Mouse (Mus musculus): Measurements from ENCODE around the gene C130032M10Rik. TPM values are rescaled to one million over a fixed set of nuclear protein-coding genes. Genes with fewer than 3 reads are reported as not detected.

Gene C130032M10Rik
- polyA plus RNA-seq, 1 experiment from 2014 or later, result 0.38 TPM

GRCm38 (mm10) chr9:114525073-114525633, 9.7 kb downstream of the C130032M10Rik start:
- Histone ChIP-seq H3K36me3 (peaks cover 6% of the 10 kb centered on the region; the same call in 1 of the 2 replicates), H3K27me3 (ENCODE audit: insufficient read depth, poor library complexity, severe bottlenecking) (no peaks in the 10 kb centered on the region), H3K4me3 (no peak overlapping the region), H3K4me1 (peaks cover 41% of the 10 kb centered on the region), H3K27ac (peak overlapping the region; percentile 36; the same call in 1 of the 2 replicates), H3K9me3 (no peaks in the 10 kb centered on the region)
- 79% methylated on average over 14 of the region's 15 CpGs for WGBS
- peak; percentile 71 for DNase-seq (ENCODE audit: low spot score)

- H3K4me3 ChIP-seq, result peak overlapping the region; percentile 42; the same call in 1 of the 2 replicates
- DNase-seq (ENCODE audit: low spot score), result no peak
- no peaks in the 10 kb centered on the region for H3K9me3 ChIP-seq
- peak overlapping the region; percentile 85 for H3K27ac ChIP-seq
- peaks cover 6% of the 10 kb centered on the region; the same call in 1 of the 2 replicates for H3K36me3 ChIP-seq
- H3K4me1 ChIP-seq, result peaks cover 48% of the 10 kb centered on the region
- no peaks in the 10 kb centered on the region for H3K27me3 ChIP-seq (ENCODE audit: insufficient read depth, poor library complexity, severe bottlenecking)
- 9% methylated on average over 8 of the region's 8 CpGs for WGBS
These were observed 10.4 kb downstream of the C130032M10Rik start for GRCm38 (mm10) chr9:114525891-114526290.

- peaks cover 6% of the 10 kb centered on the region; the same call in 1 of the 2 replicates for H3K36me3 ChIP-seq
- H3K27ac ChIP-seq, result peak overlapping the region; percentile 85
- peak; percentile 76 for DNase-seq (ENCODE audit: low spot score)
- whole genome bisulfite sequencing, result 5% methylated on average over 8 of the region's 8 CpGs
- no peaks in the 10 kb centered on the region for H3K27me3 ChIP-seq (ENCODE audit: insufficient read depth, poor library complexity, severe bottlenecking)
- H3K4me1 ChIP-seq, result peaks cover 55% of the 10 kb centered on the region
- H3K4me3 ChIP-seq, result peak overlapping the region; percentile 42
- no peaks in the 10 kb centered on the region for H3K9me3 ChIP-seq
These were observed 11.1 kb downstream of the C130032M10Rik start for GRCm38 (mm10) chr9:114526581-114526980.

- H3K4me1 ChIP-seq, result peaks cover 56% of the 10 kb centered on the region
- DNase-seq (ENCODE audit: low spot score), result peak; percentile 92
- H3K36me3 ChIP-seq, result peaks cover 6% of the 10 kb centered on the region; the same call in 1 of the 2 replicates
- no peaks in the 10 kb centered on the region for H3K27me3 ChIP-seq (ENCODE audit: insufficient read depth, poor library complexity, severe bottlenecking)
- no peaks in the 10 kb centered on the region for H3K9me3 ChIP-seq
- peak overlapping the region; percentile 42 for H3K4me3 ChIP-seq
- WGBS, result 2% methylated on average over 16 of the region's 16 CpGs
- peak overlapping the region; percentile 85 for H3K27ac ChIP-seq
These were observed 11.6 kb downstream of the C130032M10Rik start for GRCm38 (mm10) chr9:114527085-114527484.

GRCm38 (mm10) chr9:114527992-114528679, 12.6 kb downstream of the C130032M10Rik start:
- H3K4me1 ChIP-seq, result peaks cover 60% of the 10 kb centered on the region
- peaks cover 6% of the 10 kb centered on the region; the same call in 1 of the 2 replicates for H3K36me3 ChIP-seq
- peak overlapping the region; percentile 44 for H3K4me3 ChIP-seq
- H3K27ac ChIP-seq, result peak overlapping the region; percentile 85
- H3K27me3 ChIP-seq (ENCODE audit: insufficient read depth, poor library complexity, severe bottlenecking), result no peaks in the 10 kb centered on the region
- 11% methylated on average over 17 of the region's 17 CpGs for WGBS
- H3K9me3 ChIP-seq, result no peaks in the 10 kb centered on the region
- DNase-seq (ENCODE audit: low spot score), result peak; percentile 90

GRCm38 (mm10) chr9:114528680-114529048, 13.2 kb downstream of the C130032M10Rik start:
- Histone ChIP-seq H3K4me1 (peaks cover 63% of the 10 kb centered on the region), H3K9me3 (no peaks in the 10 kb centered on the region), H3K27ac (peak overlapping the region; percentile 85), H3K27me3 (ENCODE audit: insufficient read depth, poor library complexity, severe bottlenecking) (no peaks in the 10 kb centered on the region), H3K36me3 (peaks cover 6% of the 10 kb centered on the region; the same call in 1 of the 2 replicates), H3K4me3 (no peak overlapping the region)
- 53% methylated on average over 9 of the region's 9 CpGs for WGBS
- peak; percentile 54 for DNase-seq (ENCODE audit: low spot score)

- Histone ChIP-seq H3K27ac (peak overlapping the region; percentile 70), H3K36me3 (no peaks in the 10 kb centered on the region), H3K4me1 (peaks cover 64% of the 10 kb centered on the region), H3K4me3 (no peak overlapping the region), H3K27me3 (ENCODE audit: insufficient read depth, poor library complexity, severe bottlenecking) (no peaks in the 10 kb centered on the region), H3K9me3 (no peaks in the 10 kb centered on the region)
- 67% methylated on average over 11 of the region's 11 CpGs for WGBS
- DNase-seq (ENCODE audit: low spot score), result no peak
These were observed 15.8 kb downstream of the C130032M10Rik start for GRCm38 (mm10) chr9:114531276-114531675.

- Histone ChIP-seq H3K4me1 (peaks cover 65% of the 10 kb centered on the region), H3K27ac (peak overlapping the region; percentile 73), H3K4me3 (no peak overlapping the region), H3K36me3 (no peaks in the 10 kb centered on the region), H3K27me3 (ENCODE audit: insufficient read depth, poor library complexity, severe bottlenecking) (no peaks in the 10 kb centered on the region), H3K9me3 (no peaks in the 10 kb centered on the region)
- WGBS, result 72% methylated on average over 4 of the region's 4 CpGs
- no peak for DNase-seq (ENCODE audit: low spot score)
These were observed 18.4 kb downstream of the C130032M10Rik start for GRCm38 (mm10) chr9:114533848-114534247.

GRCm38 (mm10) chr9:114534747-114535517, 19.4 kb downstream of the C130032M10Rik start:
- Histone ChIP-seq H3K4me1 (peaks cover 71% of the 10 kb centered on the region), H3K27ac (peak overlapping the region; percentile 26), H3K4me3 (no peak overlapping the region), H3K36me3 (no peaks in the 10 kb centered on the region), H3K9me3 (no peaks in the 10 kb centered on the region), H3K27me3 (ENCODE audit: insufficient read depth, poor library complexity, severe bottlenecking) (no peaks in the 10 kb centered on the region)
- DNase-seq (ENCODE audit: low spot score), result no peak
- 67% methylated on average over 9 of the region's 9 CpGs for WGBS

GRCm38 (mm10) chr9:114536628-114537027, 21.1 kb downstream of the C130032M10Rik start:
- H3K4me1 ChIP-seq, result peaks cover 70% of the 10 kb centered on the region
- 21% methylated on average over 2 of the region's 2 CpGs for WGBS
- H3K27ac ChIP-seq, result peak overlapping the region; percentile 86
- DNase-seq (ENCODE audit: low spot score), result peak; percentile 87
- peak overlapping the region; percentile 24 for H3K4me3 ChIP-seq
- H3K9me3 ChIP-seq, result no peaks in the 10 kb centered on the region
- no peaks in the 10 kb centered on the region for H3K36me3 ChIP-seq
- H3K27me3 ChIP-seq (ENCODE audit: insufficient read depth, poor library complexity, severe bottlenecking), result no peaks in the 10 kb centered on the region

- WGBS, result 79% methylated on average over 7 of the region's 7 CpGs
- Histone ChIP-seq H3K4me3 (no peak overlapping the region), H3K9me3 (no peaks in the 10 kb centered on the region), H3K27me3 (ENCODE audit: insufficient read depth, poor library complexity, severe bottlenecking) (no peaks in the 10 kb centered on the region), H3K27ac (0 out of 2 replicates have a peak overlapping the region, but pooled peaks have one; percentile 23), H3K36me3 (no peaks in the 10 kb centered on the region), H3K4me1 (peaks cover 79% of the 10 kb centered on the region)
- no peak for DNase-seq (ENCODE audit: low spot score)
These were observed 23.6 kb downstream of the C130032M10Rik start for GRCm38 (mm10) chr9:114538996-114539563.

GRCm38 (mm10) chr9:114541279-114541741, 25.8 kb downstream of the C130032M10Rik start:
- 0% methylated on average over 1 of the region's 1 CpGs for WGBS
- Histone ChIP-seq H3K4me3 (no peak overlapping the region), H3K27ac (peak overlapping the region; percentile 78), H3K4me1 (peaks cover 87% of the 10 kb centered on the region), H3K9me3 (no peaks in the 10 kb centered on the region), H3K36me3 (no peaks in the 10 kb centered on the region), H3K27me3 (ENCODE audit: insufficient read depth, poor library complexity, severe bottlenecking) (no peaks in the 10 kb centered on the region)
- DNase-seq (ENCODE audit: low spot score), result peak; percentile 90
